Mouse (Mus musculus): ENCODE data around the gene Pla2g3. TPM values are rescaled to one million over a fixed set of nuclear protein-coding genes. Genes with fewer than 3 reads are reported as not detected.

The Pla2g3 gene
- polyA plus RNA-seq, 1 experiment from 2014 or later: 0.59 TPM

- Histone ChIP-seq H3K4me3 (replicated peaks; ENCODE audit: low read depth, low read length) (no peak overlapping the region), H3K9me3 (ENCODE audit: control insufficient read depth, low read length) (no peaks in the 10 kb centered on the region), H3K4me2 (ENCODE audit: low read length) (no peak overlapping the region), H3K9ac (replicated peaks; ENCODE audit: low read length) (no peak overlapping the region), H3K27ac (replicated peaks; ENCODE audit: low read depth, low read length) (no peak overlapping the region), H3K36me3 (ENCODE audit: control insufficient read depth, insufficient read depth, low read length) (no peaks in the 10 kb centered on the region), H3K4me1 (ENCODE audit: control insufficient read depth, insufficient read depth, low read length) (no peaks in the 10 kb centered on the region), H3K27me3 (ENCODE audit: control insufficient read depth, insufficient read depth, low read length) (no peaks in the 10 kb centered on the region)
- no peak for ATAC-seq (ENCODE audit: low FRiP score, low TSS enrichment)
- no peak for DNase-seq
These were observed 12.6 kb upstream of the Pla2g3 start for GRCm38 (mm10) chr11:3475489-3475888.

DNA sequence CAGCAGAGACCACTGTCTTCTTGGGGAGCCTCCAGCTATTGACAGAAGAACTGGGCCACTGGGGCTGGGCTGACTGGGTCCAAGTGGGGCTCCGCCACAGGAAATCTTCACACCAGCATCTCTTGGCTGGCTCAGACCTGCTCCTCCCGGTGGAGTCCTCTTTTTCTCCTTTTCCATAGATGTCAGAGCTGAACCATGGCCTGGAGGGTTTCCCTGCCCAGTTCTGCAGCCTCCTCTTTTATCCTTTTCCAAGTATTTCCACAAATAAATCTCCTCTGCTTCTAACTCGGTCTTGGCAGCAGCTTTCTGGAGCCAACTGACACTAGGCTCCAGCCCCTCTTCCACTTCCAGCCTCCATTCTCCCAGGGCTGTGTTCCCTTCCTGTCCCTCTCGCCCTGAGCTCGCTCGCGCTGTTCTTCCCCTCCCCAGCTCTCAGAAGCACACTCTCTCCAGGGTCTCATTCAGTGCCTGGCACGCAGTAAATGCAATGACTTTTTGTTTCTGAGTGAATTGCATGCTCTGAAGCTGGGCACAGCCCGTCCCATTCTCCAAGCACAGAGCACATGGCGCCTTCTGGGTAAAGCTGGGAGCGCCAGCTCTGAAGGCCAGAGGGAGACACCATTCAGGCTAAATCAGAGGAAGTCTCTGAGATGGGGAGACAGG is 4.0 kb upstream of the Pla2g3 start:
- H3K4me3 ChIP-seq (replicated peaks; ENCODE audit: low read depth, low read length): no peak overlapping the region
- H3K27ac ChIP-seq (replicated peaks; ENCODE audit: low read depth, low read length): no peak overlapping the region
- H3K4me2 ChIP-seq (ENCODE audit: low read length): no peak overlapping the region
- no peaks in the 10 kb centered on the region for H3K4me1 ChIP-seq (ENCODE audit: control insufficient read depth, insufficient read depth, low read length)
- H3K27me3 ChIP-seq (ENCODE audit: control insufficient read depth, insufficient read depth, low read length): no peaks in the 10 kb centered on the region
- H3K36me3 ChIP-seq (ENCODE audit: control insufficient read depth, insufficient read depth, low read length): no peaks in the 10 kb centered on the region
- WGBS: 67% methylated on average over 11 of the region's 11 CpGs
- no peak overlapping the region for H3K9ac ChIP-seq (replicated peaks; ENCODE audit: low read length)
- H3K9me3 ChIP-seq (ENCODE audit: control insufficient read depth, low read length): no peaks in the 10 kb centered on the region
- DNase-seq (peak; percentile 14), ATAC-seq (ENCODE audit: low FRiP score, low TSS enrichment) (no peak)

- no peak for ATAC-seq (ENCODE audit: low FRiP score, low TSS enrichment)
- DNase-seq: no peak
- H3K27ac ChIP-seq (replicated peaks; ENCODE audit: low read depth, low read length): no peak overlapping the region
- no peak overlapping the region for H3K9ac ChIP-seq (replicated peaks; ENCODE audit: low read length)
- no peak overlapping the region for H3K4me3 ChIP-seq (replicated peaks; ENCODE audit: low read depth, low read length)
- no peak overlapping the region for H3K4me2 ChIP-seq (ENCODE audit: low read length)
- WGBS: 78% methylated on average over 7 of the region's 7 CpGs
- H3K36me3 ChIP-seq (ENCODE audit: control insufficient read depth, insufficient read depth, low read length): no peaks in the 10 kb centered on the region
- H3K27me3 ChIP-seq (ENCODE audit: control insufficient read depth, insufficient read depth, low read length): no peaks in the 10 kb centered on the region
- H3K9me3 ChIP-seq (ENCODE audit: control insufficient read depth, low read length): no peaks in the 10 kb centered on the region
- H3K4me1 ChIP-seq (ENCODE audit: control insufficient read depth, insufficient read depth, low read length): no peaks in the 10 kb centered on the region
These were observed 1.7 kb upstream of the Pla2g3 start for GRCm38 (mm10) chr11:3486349-3486748.

- Histone ChIP-seq H3K4me1 (ENCODE audit: control insufficient read depth, insufficient read depth, low read length) (no peaks in the 10 kb centered on the region), H3K27ac (replicated peaks; ENCODE audit: low read depth, low read length) (no peak overlapping the region), H3K9me3 (ENCODE audit: control insufficient read depth, low read length) (no peaks in the 10 kb centered on the region), H3K4me2 (ENCODE audit: low read length) (no peak overlapping the region), H3K9ac (replicated peaks; ENCODE audit: low read length) (no peak overlapping the region), H3K27me3 (ENCODE audit: control insufficient read depth, insufficient read depth, low read length) (no peaks in the 10 kb centered on the region), H3K36me3 (ENCODE audit: control insufficient read depth, insufficient read depth, low read length) (no peaks in the 10 kb centered on the region), H3K4me3 (replicated peaks; ENCODE audit: low read depth, low read length) (no peak overlapping the region)
- no peak for DNase-seq
- 92% methylated on average over 5 of the region's 5 CpGs for WGBS
- no peak for ATAC-seq (ENCODE audit: low FRiP score, low TSS enrichment)
These were observed 952 bp downstream of the Pla2g3 start for GRCm38 (mm10) chr11:3489036-3489435.

- 78% methylated on average over 4 of the region's 4 CpGs for WGBS
- no peaks in the 10 kb centered on the region for H3K9me3 ChIP-seq (ENCODE audit: control insufficient read depth, low read length)
These were observed 4.7 kb downstream of the Pla2g3 start for GRCm38 (mm10) chr11:3492748-3493147.

GRCm38 (mm10) chr11:3494857-3495256 is 6.8 kb downstream of the Pla2g3 start:
- no peak overlapping the region for H3K4me2 ChIP-seq (ENCODE audit: low read length)
- H3K36me3 ChIP-seq (ENCODE audit: control insufficient read depth, insufficient read depth, low read length): no peaks in the 10 kb centered on the region
- no peak overlapping the region for H3K9ac ChIP-seq (replicated peaks; ENCODE audit: low read length)
- H3K4me1 ChIP-seq (ENCODE audit: control insufficient read depth, insufficient read depth, low read length): no peaks in the 10 kb centered on the region
- H3K27ac ChIP-seq (replicated peaks; ENCODE audit: low read depth, low read length): no peak overlapping the region
- WGBS: 81% methylated on average over 17 of the region's 17 CpGs
- no peak for ATAC-seq (ENCODE audit: low FRiP score, low TSS enrichment)
- H3K4me3 ChIP-seq (replicated peaks; ENCODE audit: low read depth, low read length): no peak overlapping the region
- H3K9me3 ChIP-seq (ENCODE audit: control insufficient read depth, low read length): no peaks in the 10 kb centered on the region
- H3K27me3 ChIP-seq (ENCODE audit: control insufficient read depth, insufficient read depth, low read length): no peaks in the 10 kb centered on the region
- no peak for DNase-seq

More at GRCm38 (mm10) chr11:3492748-3493147, 4.7 kb downstream of the Pla2g3 start:
- Histone ChIP-seq H3K4me3 (replicated peaks; ENCODE audit: low read depth, low read length) (no peak overlapping the region), H3K9ac (replicated peaks; ENCODE audit: low read length) (no peak overlapping the region), H3K27ac (replicated peaks; ENCODE audit: low read depth, low read length) (no peak overlapping the region), H3K36me3 (ENCODE audit: control insufficient read depth, insufficient read depth, low read length) (no peaks in the 10 kb centered on the region), H3K4me2 (ENCODE audit: low read length) (no peak overlapping the region), H3K4me1 (ENCODE audit: control insufficient read depth, insufficient read depth, low read length) (no peaks in the 10 kb centered on the region), H3K27me3 (ENCODE audit: control insufficient read depth, insufficient read depth, low read length) (no peaks in the 10 kb centered on the region)
- ATAC-seq (ENCODE audit: low FRiP score, low TSS enrichment): no peak
- no peak for DNase-seq

GRCm38 (mm10) chr11:3495496-3495895 is 7.4 kb downstream of the Pla2g3 start:
- ATAC-seq (ENCODE audit: low FRiP score, low TSS enrichment): no peak
- DNase-seq: no peak
- Histone ChIP-seq H3K9me3 (ENCODE audit: control insufficient read depth, low read length) (no peaks in the 10 kb centered on the region), H3K27me3 (ENCODE audit: control insufficient read depth, insufficient read depth, low read length) (no peaks in the 10 kb centered on the region), H3K36me3 (ENCODE audit: control insufficient read depth, insufficient read depth, low read length) (no peaks in the 10 kb centered on the region), H3K27ac (replicated peaks; ENCODE audit: low read depth, low read length) (no peak overlapping the region), H3K4me3 (replicated peaks; ENCODE audit: low read depth, low read length) (no peak overlapping the region), H3K4me1 (ENCODE audit: control insufficient read depth, insufficient read depth, low read length) (no peaks in the 10 kb centered on the region), H3K4me2 (ENCODE audit: low read length) (no peak overlapping the region), H3K9ac (replicated peaks; ENCODE audit: low read length) (no peak overlapping the region)
- WGBS: 94% methylated on average over 14 of the region's 14 CpGs

- ATAC-seq (ENCODE audit: low FRiP score, low TSS enrichment) (no peak), DNase-seq (no peak)
- Histone ChIP-seq H3K4me1 (ENCODE audit: control insufficient read depth, insufficient read depth, low read length) (no peaks in the 10 kb centered on the region), H3K4me3 (replicated peaks; ENCODE audit: low read depth, low read length) (no peak overlapping the region), H3K27ac (replicated peaks; ENCODE audit: low read depth, low read length) (no peak overlapping the region), H3K27me3 (ENCODE audit: control insufficient read depth, insufficient read depth, low read length) (no peaks in the 10 kb centered on the region), H3K9me3 (ENCODE audit: control insufficient read depth, low read length) (no peaks in the 10 kb centered on the region), H3K36me3 (ENCODE audit: control insufficient read depth, insufficient read depth, low read length) (no peaks in the 10 kb centered on the region), H3K9ac (replicated peaks; ENCODE audit: low read length) (no peak overlapping the region), H3K4me2 (ENCODE audit: low read length) (no peak overlapping the region)
- WGBS: 65% methylated on average over 5 of the region's 5 CpGs
These were observed 8.7 kb downstream of the Pla2g3 start for GRCm38 (mm10) chr11:3496756-3497155.

- no peak overlapping the region for H3K4me3 ChIP-seq (replicated peaks; ENCODE audit: low read depth, low read length)
- H3K4me1 ChIP-seq (ENCODE audit: control insufficient read depth, insufficient read depth, low read length): no peaks in the 10 kb centered on the region
- 96% methylated on average over 1 of the region's 1 CpGs for WGBS
- H3K27me3 ChIP-seq (ENCODE audit: control insufficient read depth, insufficient read depth, low read length): no peaks in the 10 kb centered on the region
- no peaks in the 10 kb centered on the region for H3K36me3 ChIP-seq (ENCODE audit: control insufficient read depth, insufficient read depth, low read length)
- no peak overlapping the region for H3K4me2 ChIP-seq (ENCODE audit: low read length)
- H3K27ac ChIP-seq (replicated peaks; ENCODE audit: low read depth, low read length): no peak overlapping the region
- no peak overlapping the region for H3K9ac ChIP-seq (replicated peaks; ENCODE audit: low read length)
- ATAC-seq (ENCODE audit: low FRiP score, low TSS enrichment) (no peak), DNase-seq (no peak)
- no peaks in the 10 kb centered on the region for H3K9me3 ChIP-seq (ENCODE audit: control insufficient read depth, low read length)
These were observed 9.2 kb downstream of the Pla2g3 start for GRCm38 (mm10) chr11:3497296-3497695.
